Mouse (Mus musculus): ENCODE data around the gene Gm10134. TPM values are rescaled to one million over a fixed set of nuclear protein-coding genes. Genes with fewer than 3 reads are reported as not detected.
A peak's percentile ranks its signal among the peaks of the same experiment; 100 is the strongest.

Gm10134 gene
- polyA plus RNA-seq, 1 experiment from 2014 or later, result 6.0 TPM

- H3K36me3 ChIP-seq (ENCODE audit: control insufficient read depth, insufficient read depth), result 0 out of 2 replicates have a peak, but pooled peaks cover 9% of the 10 kb centered on the region
- H3K4me3 ChIP-seq (ENCODE audit: low read depth, low read length), result no peak overlapping the region
- no peaks in the 10 kb centered on the region for H3K27me3 ChIP-seq (replicated peaks; ENCODE audit: control insufficient read depth, insufficient read depth, low read length)
- H3K9me3 ChIP-seq (ENCODE audit: control insufficient read depth), result no peaks in the 10 kb centered on the region
- 86% methylated on average over 6 of the region's 6 CpGs for WGBS
- no peak overlapping the region for H3K4me2 ChIP-seq (replicated peaks; ENCODE audit: low read depth)
- TF ChIP-seq CTCF (IDR thresholded peaks at IDR 0.05; ENCODE audit: low read depth), result no peak
- no peak for ATAC-seq
- H3K9ac ChIP-seq (ENCODE audit: low read depth, low read length), result no peak overlapping the region
- peaks cover 19% of the 10 kb centered on the region for H3K4me1 ChIP-seq (replicated peaks; ENCODE audit: control insufficient read depth, insufficient read depth, low read length)
- H3K27ac ChIP-seq (ENCODE audit: low read depth, low read length), result no peak overlapping the region
These were observed 15.8 kb downstream of the Gm10134 start for GRCm38 (mm10) chr2:28521571-28522151.

GRCm38 (mm10) chr2:28522166-28522565, 16.3 kb downstream of the Gm10134 start:
- WGBS, result 76% methylated on average over 4 of the region's 4 CpGs
- no peak overlapping the region for H3K4me2 ChIP-seq (replicated peaks; ENCODE audit: low read depth)
- H3K9ac ChIP-seq (ENCODE audit: low read depth, low read length), result no peak overlapping the region
- no peak overlapping the region for H3K4me3 ChIP-seq (ENCODE audit: low read depth, low read length)
- no peak for ATAC-seq
- H3K36me3 ChIP-seq (ENCODE audit: control insufficient read depth, insufficient read depth), result 0 out of 2 replicates have a peak, but pooled peaks cover 9% of the 10 kb centered on the region
- H3K4me1 ChIP-seq (replicated peaks; ENCODE audit: control insufficient read depth, insufficient read depth, low read length), result peaks cover 20% of the 10 kb centered on the region
- H3K9me3 ChIP-seq (ENCODE audit: control insufficient read depth), result no peaks in the 10 kb centered on the region
- no peak overlapping the region for H3K27ac ChIP-seq (ENCODE audit: low read depth, low read length)
- H3K27me3 ChIP-seq (replicated peaks; ENCODE audit: control insufficient read depth, insufficient read depth, low read length), result no peaks in the 10 kb centered on the region
- TF ChIP-seq CTCF (IDR thresholded peaks at IDR 0.05; ENCODE audit: low read depth), result no peak

GRCm38 (mm10) chr2:28523643-28524117, 17.8 kb downstream of the Gm10134 start:
- H3K4me3 ChIP-seq (ENCODE audit: low read depth, low read length), result no peak overlapping the region
- no peak overlapping the region for H3K4me2 ChIP-seq (replicated peaks; ENCODE audit: low read depth)
- no peak for TF ChIP-seq CTCF (IDR thresholded peaks at IDR 0.05; ENCODE audit: low read depth)
- H3K36me3 ChIP-seq (ENCODE audit: control insufficient read depth, insufficient read depth), result 0 out of 2 replicates have a peak, but pooled peaks cover 9% of the 10 kb centered on the region
- H3K27me3 ChIP-seq (replicated peaks; ENCODE audit: control insufficient read depth, insufficient read depth, low read length), result no peaks in the 10 kb centered on the region
- peaks cover 13% of the 10 kb centered on the region for H3K4me1 ChIP-seq (replicated peaks; ENCODE audit: control insufficient read depth, insufficient read depth, low read length)
- 21% methylated on average over 5 of the region's 5 CpGs for whole genome bisulfite sequencing
- H3K27ac ChIP-seq (ENCODE audit: low read depth, low read length), result no peak overlapping the region
- H3K9ac ChIP-seq (ENCODE audit: low read depth, low read length), result no peak overlapping the region
- H3K9me3 ChIP-seq (ENCODE audit: control insufficient read depth), result no peaks in the 10 kb centered on the region
- ATAC-seq, result peak; percentile 61

GRCm38 (mm10) chr2:28524406-28524805, 18.5 kb downstream of the Gm10134 start:
- no peak for TF ChIP-seq CTCF (IDR thresholded peaks at IDR 0.05; ENCODE audit: low read depth)
- H3K27me3 ChIP-seq (replicated peaks; ENCODE audit: control insufficient read depth, insufficient read depth, low read length), result no peaks in the 10 kb centered on the region
- 0 out of 2 replicates have a peak overlapping the region, but pooled peaks have one; percentile 82 for H3K27ac ChIP-seq (ENCODE audit: low read depth, low read length)
- no peak overlapping the region for H3K9ac ChIP-seq (ENCODE audit: low read depth, low read length)
- no peak for ATAC-seq
- no peaks in the 10 kb centered on the region for H3K9me3 ChIP-seq (ENCODE audit: control insufficient read depth)
- peaks cover 13% of the 10 kb centered on the region for H3K4me1 ChIP-seq (replicated peaks; ENCODE audit: control insufficient read depth, insufficient read depth, low read length)
- no peak overlapping the region for H3K4me2 ChIP-seq (replicated peaks; ENCODE audit: low read depth)
- no peak overlapping the region for H3K4me3 ChIP-seq (ENCODE audit: low read depth, low read length)
- WGBS, result 85% methylated on average over 10 of the region's 10 CpGs
- 0 out of 2 replicates have a peak, but pooled peaks cover 9% of the 10 kb centered on the region for H3K36me3 ChIP-seq (ENCODE audit: control insufficient read depth, insufficient read depth)

GRCm38 (mm10) chr2:28525219-28525942, 19.5 kb downstream of the Gm10134 start:
- Histone ChIP-seq H3K36me3 (ENCODE audit: control insufficient read depth, insufficient read depth) (0 out of 2 replicates have a peak, but pooled peaks cover 9% of the 10 kb centered on the region), H3K4me2 (replicated peaks; ENCODE audit: low read depth) (peak overlapping the region; percentile 46), H3K9ac (ENCODE audit: low read depth, low read length) (no peak overlapping the region), H3K27me3 (replicated peaks; ENCODE audit: control insufficient read depth, insufficient read depth, low read length) (no peaks in the 10 kb centered on the region), H3K9me3 (ENCODE audit: control insufficient read depth) (no peaks in the 10 kb centered on the region), H3K4me1 (replicated peaks; ENCODE audit: control insufficient read depth, insufficient read depth, low read length) (peaks cover 13% of the 10 kb centered on the region), H3K27ac (ENCODE audit: low read depth, low read length) (peak overlapping the region; percentile 82), H3K4me3 (ENCODE audit: low read depth, low read length) (no peak overlapping the region)
- peak; percentile 86 for ATAC-seq
- no peak for TF ChIP-seq CTCF (IDR thresholded peaks at IDR 0.05; ENCODE audit: low read depth)
- 13% methylated on average over 11 of the region's 11 CpGs for WGBS

Measured in intestine, postnatal 0 days (tissue).